Comparison of ENCODE assay signal across 20 mouse cellular contexts in the genomic region with DNA sequence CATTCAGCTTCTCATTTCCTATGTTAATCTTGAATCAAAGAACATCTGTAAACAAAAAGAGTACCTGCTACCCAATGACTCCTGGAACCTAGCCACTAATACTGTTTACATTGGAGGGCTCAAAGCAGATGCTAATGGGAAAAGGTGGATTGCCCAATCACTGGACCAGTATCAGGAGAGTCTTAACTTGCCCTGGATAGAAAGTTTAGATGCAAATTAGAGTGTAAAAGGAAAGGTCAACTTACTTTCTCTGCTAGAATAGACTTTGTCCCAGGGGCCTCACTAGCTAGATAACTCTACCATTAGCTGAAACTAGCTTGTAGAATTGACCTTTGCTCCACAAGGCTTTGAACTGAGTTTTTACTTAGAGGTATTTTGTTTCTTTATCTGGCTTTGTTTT.
A peak's percentile ranks its signal among the peaks of the same experiment; 100 is the strongest.
DNase-seq lines count a peak whose midpoint lies in the region; ATAC-seq and TF ChIP-seq lines count a peak whose summit lies in the region.
"Had no signal": no experiment of that assay in that cellular context is flagged by ENCODE, and none has a peak within 500 bp of the region (broad histone marks: within the 10 kb centered on the region; RNA-seq: fewer than 3 reads in every experiment).

No protein-coding gene starts in this region.

- no peak overlapping the region for H3K27ac ChIP-seq in kidney, embryonic 15.5 days
- H3K27ac ChIP-seq in lung, postnatal 0 days (ENCODE audit: low read length) = no peak overlapping the region
- no peak overlapping the region for H3K27ac ChIP-seq in liver, embryonic 16.5 days (ENCODE audit: low read length)
- H3K27ac ChIP-seq: embryonic facial prominence, embryonic 13.5 days; hindbrain, embryonic 12.5 days; limb, embryonic 12.5 days; stomach, embryonic 15.5 days had no signal

- TF ChIP-seq EP300 in lung, postnatal 0 days (IDR thresholded peaks at IDR 0.05) = no peak

- H3K27me3 ChIP-seq in kidney, embryonic 15.5 days = no peaks in the 10 kb centered on the region
- H3K27me3 ChIP-seq in lung, postnatal 0 days (replicated peaks; ENCODE audit: insufficient read depth, low read length) = no peaks in the 10 kb centered on the region
- no peaks in the 10 kb centered on the region for H3K27me3 ChIP-seq in liver, embryonic 16.5 days (ENCODE audit: control insufficient read depth, insufficient read depth, low read depth, low read length)
- H3K27me3 ChIP-seq: CH12.LX; embryonic facial prominence, embryonic 13.5 days; hindbrain, embryonic 12.5 days; limb, embryonic 12.5 days; stomach, embryonic 15.5 days had no signal

- H3K4me1 ChIP-seq in kidney, embryonic 15.5 days = no peaks in the 10 kb centered on the region
- no peaks in the 10 kb centered on the region for H3K4me1 ChIP-seq in lung, postnatal 0 days (ENCODE audit: insufficient read depth, low read depth, low read length)
- H3K4me1 ChIP-seq in liver, embryonic 16.5 days (ENCODE audit: control insufficient read depth, low read depth, low read length) = no peaks in the 10 kb centered on the region
- H3K4me1 ChIP-seq: embryonic facial prominence, embryonic 13.5 days; hindbrain, embryonic 12.5 days; limb, embryonic 12.5 days; stomach, embryonic 15.5 days had no signal

- TF ChIP-seq CTCF in lung, postnatal 0 days (IDR thresholded peaks at IDR 0.05) = no peak

- H3K9me3 ChIP-seq in kidney, embryonic 15.5 days (replicated peaks) = no peaks in the 10 kb centered on the region
- H3K9me3 ChIP-seq in lung, postnatal 0 days (ENCODE audit: low read length) = no peaks in the 10 kb centered on the region
- no peaks in the 10 kb centered on the region for H3K9me3 ChIP-seq in liver, embryonic 16.5 days (replicated peaks; ENCODE audit: control insufficient read depth, low read length)
- H3K9me3 ChIP-seq: embryonic facial prominence, embryonic 13.5 days; hindbrain, embryonic 12.5 days; limb, embryonic 12.5 days; stomach, embryonic 15.5 days had no signal

- H3K4me2 ChIP-seq in kidney, embryonic 15.5 days = no peak overlapping the region
- H3K4me2 ChIP-seq in lung, postnatal 0 days (replicated peaks; ENCODE audit: low read depth, low read length) = no peak overlapping the region
- H3K4me2 ChIP-seq in liver, embryonic 16.5 days (ENCODE audit: low read depth, low read length) = no peak overlapping the region
- H3K4me2 ChIP-seq: embryonic facial prominence, embryonic 13.5 days; heart, embryonic 11.5 days; hindbrain, embryonic 12.5 days; limb, embryonic 12.5 days; stomach, embryonic 15.5 days had no signal

- H3K9ac ChIP-seq in kidney, embryonic 15.5 days = no peak overlapping the region
- H3K9ac ChIP-seq in lung, postnatal 0 days (replicated peaks; ENCODE audit: low read depth) = no peak overlapping the region
- H3K9ac ChIP-seq in liver, embryonic 16.5 days (ENCODE audit: low read depth, low read length) = no peak overlapping the region
- H3K9ac ChIP-seq: embryonic facial prominence, embryonic 13.5 days; hindbrain, embryonic 12.5 days; limb, embryonic 12.5 days; stomach, embryonic 15.5 days had no signal

- DNase-seq in kidney, adult 11 months = peak; percentile 6
- DNase-seq in lung, postnatal 0 days (ENCODE audit: low spot score) = peak; percentile 4
- DNase-seq in lung, adult 18-20 months = no peak
- peak; percentile 5 for DNase-seq in kidney, postnatal 14 days
- DNase-seq in adrenal gland, postnatal 25 days = no peak
- DNase-seq in ovary, postnatal 10 days (ENCODE audit: low spot score) = no peak
- DNase-seq: heart, postnatal 14 days; lung, postnatal 10 days; retina, postnatal 1 day; thymus, adult 2 months had no signal

- no peak for ATAC-seq in kidney, embryonic 15.5 days (replicated peaks; ENCODE audit: low FRiP score)
- ATAC-seq in lung, postnatal 0 days = no peak
- peak; percentile 79 for ATAC-seq in liver, embryonic 16.5 days (ENCODE audit: low read depth)
- ATAC-seq: forebrain, embryonic 16.5 days; midbrain, embryonic 16.5 days had no signal

- H3K4me3 ChIP-seq in kidney, embryonic 15.5 days (replicated peaks) = no peak overlapping the region
- no peak overlapping the region for H3K4me3 ChIP-seq in lung, postnatal 0 days (ENCODE audit: low read depth, low read length)
- no peak overlapping the region for H3K4me3 ChIP-seq in liver, embryonic 16.5 days (ENCODE audit: low read depth, low read length)
- H3K4me3 ChIP-seq: embryonic facial prominence, embryonic 13.5 days; hindbrain, embryonic 12.5 days; limb, embryonic 12.5 days; stomach, embryonic 15.5 days had no signal

- no peaks in the 10 kb centered on the region for H3K36me3 ChIP-seq in kidney, embryonic 15.5 days
- no peaks in the 10 kb centered on the region for H3K36me3 ChIP-seq in lung, postnatal 0 days (ENCODE audit: insufficient read depth, low read length)
- no peaks in the 10 kb centered on the region for H3K36me3 ChIP-seq in liver, embryonic 16.5 days (ENCODE audit: control insufficient read depth, insufficient read depth)
- H3K36me3 ChIP-seq: embryonic facial prominence, embryonic 13.5 days; hindbrain, embryonic 12.5 days; limb, embryonic 12.5 days; stomach, embryonic 15.5 days had no signal

Comparison
In these comparisons a context has a peak if more than half of its experiments do, and no peak if none do; other contexts are left out.
1. DNase-seq: peak in kidney, adult 11 months (single experiment), lung, postnatal 0 days (single experiment) and kidney, postnatal 14 days (single experiment); none in lung, adult 18-20 months (0 of 2), adrenal gland, postnatal 25 days (single experiment) and ovary, postnatal 10 days (single experiment).